Mouse (Mus musculus) neural tube, embryonic 15.5 days (tissue): ENCODE results near the gene Def6. TPM values are rescaled to one million over a fixed set of nuclear protein-coding genes. Genes with fewer than 3 reads are reported as not detected.
A peak's percentile ranks its signal among the peaks of the same experiment; 100 is the strongest.

Experiments
- ATAC-seq: fragments of 200-750 bp; cut with Nextera tagmentation; 2 replicates; pipeline ENCODE4 v1.8.0; 2017; ENCODE audit warnings: mild to moderate bottlenecking, moderate TSS enrichment, moderate library complexity; ENCODE audit not compliant: low FRiP score
- H3K27ac ChIP-seq: fragments of 300-500 bp; sonication (generic); replicated peaks from 2 replicates; pipeline ENCODE4 v1.5.1; 2015; ENCODE audit warnings: mild to moderate bottlenecking, inconsistent platforms
- H3K27me3 ChIP-seq: fragments of 300-500 bp; sonication (generic); replicated peaks from 2 replicates; pipeline ENCODE4 v1.6.1; 2015; ENCODE audit warnings: inconsistent platforms
- H3K36me3 ChIP-seq: fragments of 300-500 bp; sonication (generic); 2 replicates; pipeline ENCODE4 v1.6.1; 2015; ENCODE audit warnings: inconsistent platforms
- H3K4me1 ChIP-seq: fragments of 300-500 bp; sonication (generic); 2 replicates; pipeline ENCODE4 v1.6.1; 2015; ENCODE audit warnings: inconsistent platforms
- H3K4me2 ChIP-seq: fragments of 300-500 bp; sonication (generic); 2 replicates; pipeline ENCODE4 v1.6.1; 2015; ENCODE audit warnings: inconsistent platforms, mild to moderate bottlenecking, moderate library complexity
- H3K4me3 ChIP-seq: fragments of 300-500 bp; sonication (generic); replicated peaks from 2 replicates; pipeline ENCODE4 v1.5.1; 2015; ENCODE audit warnings: mild to moderate bottlenecking, inconsistent platforms
- H3K9ac ChIP-seq: fragments of 300-500 bp; sonication (generic); replicated peaks from 2 replicates; pipeline ENCODE4 v1.6.1; 2015; ENCODE audit warnings: mild to moderate bottlenecking, inconsistent platforms
- H3K9me3 ChIP-seq: fragments of 300-500 bp; sonication (generic); replicated peaks from 2 replicates; pipeline ENCODE4 v1.6.1; 2016; ENCODE audit warnings: inconsistent platforms
- WGBS: fragments of 180-500 bp; shearing (Covaris S2); methylation state at CpG from one replicate; pipeline ENCODE4 v1.1.7; 2015; ENCODE audit warnings: mixed read lengths; 5-methylcytosine and 5-hydroxymethylcytosine counted together
- polyA plus RNA-seq: library from polyadenylated mRNA; unstranded; fragments of >200 nt; fragmentation: Nextera tagmentation; extraction: Ambion mirVana; gene quantifications from 2 replicates; pipeline ENCODE4 v1.2.1, GENCODE M21; 2015

Gene Def6
- polyA plus RNA-seq, 1 experiment from 2014 or later: 8.6 TPM

- WGBS: 80% methylated on average over 7 of the region's 7 CpGs
- Histone ChIP-seq H3K27me3 (no peaks in the 10 kb centered on the region), H3K27ac (0 out of 2 replicates have a peak overlapping the region, but pooled peaks have one; percentile 3)
Observed at GRCm38 (mm10) chr17:28184971-28185638, 22.5 kb upstream of the Def6 start.

DNA sequence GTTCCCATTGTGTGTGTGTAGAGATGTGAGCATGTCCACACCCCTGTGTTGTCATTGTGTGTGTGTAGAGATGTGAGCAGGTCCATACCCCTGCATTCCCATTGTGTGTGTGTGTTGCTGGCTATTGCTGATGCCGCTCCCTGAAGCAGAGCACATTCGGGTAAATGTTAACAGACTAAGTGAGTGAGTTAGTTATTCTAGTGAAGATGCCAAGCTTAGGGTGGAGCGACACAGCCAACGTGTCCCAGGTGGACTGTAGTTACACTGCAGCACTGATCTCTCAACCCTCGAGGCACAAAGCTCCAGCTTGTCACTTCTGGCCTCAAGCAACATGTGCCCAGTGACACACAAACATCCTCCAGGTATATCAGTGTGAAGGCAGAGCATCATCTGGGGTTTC, 19.3 kb upstream of the Def6 start:
- WGBS: 88% methylated on average over 5 of the region's 5 CpGs
- no peak for ATAC-seq

More at GRCm38 (mm10) chr17:28184971-28185638, 22.5 kb upstream of the Def6 start:
- H3K9ac ChIP-seq: no peak overlapping the region
- ATAC-seq: no peak
- peaks cover 6% of the 10 kb centered on the region; the same call in 1 of the 2 replicates for H3K36me3 ChIP-seq
- no peaks in the 10 kb centered on the region for H3K9me3 ChIP-seq
- peaks cover 34% of the 10 kb centered on the region for H3K4me1 ChIP-seq
- no peak overlapping the region for H3K4me2 ChIP-seq
- no peak overlapping the region for H3K4me3 ChIP-seq

GRCm38 (mm10) chr17:28192754-28193153, 14.8 kb upstream of the Def6 start:
- Histone ChIP-seq H3K4me1 (no peaks in the 10 kb centered on the region), H3K4me3 (no peak overlapping the region), H3K27ac (no peak overlapping the region), H3K36me3 (peaks cover 63% of the 10 kb centered on the region), H3K9me3 (no peaks in the 10 kb centered on the region), H3K27me3 (no peaks in the 10 kb centered on the region), H3K4me2 (no peak overlapping the region), H3K9ac (no peak overlapping the region)
- WGBS: 77% methylated on average over 1 of the region's 1 CpGs
- no peak for ATAC-seq

More for the DNA sequence above, 19.3 kb upstream of the Def6 start:
- no peaks in the 10 kb centered on the region for H3K9me3 ChIP-seq
- H3K4me1 ChIP-seq: peaks cover 10% of the 10 kb centered on the region
- no peak overlapping the region for H3K9ac ChIP-seq
- H3K36me3 ChIP-seq: peaks cover 32% of the 10 kb centered on the region
- no peaks in the 10 kb centered on the region for H3K27me3 ChIP-seq
- H3K4me2 ChIP-seq: no peak overlapping the region
- H3K27ac ChIP-seq: no peak overlapping the region
- H3K4me3 ChIP-seq: no peak overlapping the region

- ATAC-seq: no peak
- no peak overlapping the region for H3K27ac ChIP-seq
- no peak overlapping the region for H3K9ac ChIP-seq
- H3K9me3 ChIP-seq: no peaks in the 10 kb centered on the region
- no peaks in the 10 kb centered on the region for H3K4me1 ChIP-seq
- peaks cover 71% of the 10 kb centered on the region for H3K36me3 ChIP-seq
- H3K4me3 ChIP-seq: no peak overlapping the region
- WGBS: 91% methylated on average over 3 of the region's 3 CpGs
- H3K4me2 ChIP-seq: no peak overlapping the region
- no peaks in the 10 kb centered on the region for H3K27me3 ChIP-seq
Observed at GRCm38 (mm10) chr17:28193559-28193958, 14.0 kb upstream of the Def6 start.

DNA sequence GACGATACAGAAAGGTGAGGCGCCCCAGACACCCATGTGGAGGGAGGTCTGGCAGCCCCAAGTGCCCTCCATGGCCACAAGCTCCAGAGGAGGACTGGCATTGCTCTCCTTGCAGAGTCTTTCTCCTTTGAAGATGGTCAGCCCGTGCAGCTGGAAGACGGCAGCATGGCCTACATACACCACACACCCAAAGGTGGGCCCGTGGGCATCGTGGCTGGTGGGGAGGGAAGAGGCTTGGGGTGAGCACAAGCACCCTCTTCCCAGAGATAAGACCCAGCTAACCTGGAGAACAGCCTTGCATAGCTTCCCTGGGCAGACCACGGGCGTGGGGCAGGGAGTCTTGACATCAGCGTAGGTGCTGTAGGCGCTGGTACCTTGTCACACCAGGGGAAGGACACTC, 12.5 kb upstream of the Def6 start:
- ATAC-seq: no peak
- WGBS: 91% methylated on average over 10 of the region's 10 CpGs
- Histone ChIP-seq H3K27ac (no peak overlapping the region), H3K9ac (no peak overlapping the region), H3K27me3 (no peaks in the 10 kb centered on the region), H3K4me2 (no peak overlapping the region), H3K4me3 (no peak overlapping the region), H3K4me1 (no peaks in the 10 kb centered on the region), H3K9me3 (no peaks in the 10 kb centered on the region), H3K36me3 (peaks cover 75% of the 10 kb centered on the region)

DNA sequence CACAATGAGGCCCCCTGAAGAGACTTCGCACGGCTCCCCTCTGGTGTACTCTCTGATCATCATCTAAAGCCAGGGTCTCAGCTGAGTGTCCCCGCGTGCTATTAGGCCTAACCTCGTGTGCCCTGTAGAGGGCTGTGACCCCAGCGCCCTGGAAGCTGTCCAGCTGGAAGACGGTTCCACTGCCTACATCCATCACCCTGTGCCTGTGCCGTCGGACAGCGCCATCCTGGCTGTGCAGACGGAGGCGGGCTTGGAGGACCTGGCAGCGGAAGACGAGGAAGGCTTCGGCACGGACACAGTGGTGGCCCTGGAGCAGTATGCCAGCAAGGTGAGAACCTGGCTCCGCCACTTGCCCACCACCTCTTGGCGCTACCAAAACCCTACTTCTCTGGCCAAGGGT, 9.9 kb upstream of the Def6 start:
- WGBS: 74% methylated on average over 18 of the region's 18 CpGs
- no peaks in the 10 kb centered on the region for H3K4me1 ChIP-seq
- no peak overlapping the region for H3K27ac ChIP-seq
- no peak overlapping the region for H3K4me2 ChIP-seq
- no peaks in the 10 kb centered on the region for H3K27me3 ChIP-seq
- no peaks in the 10 kb centered on the region for H3K9me3 ChIP-seq
- peaks cover 81% of the 10 kb centered on the region for H3K36me3 ChIP-seq
- H3K4me3 ChIP-seq: no peak overlapping the region
- H3K9ac ChIP-seq: no peak overlapping the region
- ATAC-seq: no peak

DNA sequence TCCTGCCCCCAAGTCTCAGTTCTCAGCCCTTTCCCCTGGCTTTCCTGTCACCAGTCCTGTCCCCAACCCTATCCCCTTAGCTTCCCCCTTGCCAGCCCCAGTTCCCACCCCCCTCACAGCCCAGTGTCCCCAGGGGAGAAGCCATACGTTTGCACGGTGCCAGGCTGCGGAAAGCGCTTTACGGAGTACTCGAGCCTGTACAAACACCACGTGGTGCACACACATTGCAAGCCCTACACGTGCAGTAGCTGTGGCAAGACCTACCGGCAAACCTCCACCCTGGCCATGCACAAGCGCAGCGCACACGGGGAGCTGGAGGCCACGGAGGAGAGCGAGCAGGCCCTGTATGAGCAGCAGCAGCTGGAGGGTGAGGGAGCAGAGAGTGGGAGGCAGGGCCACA, 5.6 kb upstream of the Def6 start:
- H3K36me3 ChIP-seq: peaks cover 63% of the 10 kb centered on the region
- no peak overlapping the region for H3K27ac ChIP-seq
- no peaks in the 10 kb centered on the region; the same call in 1 of the 2 replicates for H3K4me1 ChIP-seq
- H3K4me2 ChIP-seq: no peak overlapping the region
- no peak for ATAC-seq
- 72% methylated on average over 14 of the region's 14 CpGs for WGBS
- H3K4me3 ChIP-seq: no peak overlapping the region
- H3K9ac ChIP-seq: no peak overlapping the region
- no peaks in the 10 kb centered on the region for H3K27me3 ChIP-seq
- H3K9me3 ChIP-seq: no peaks in the 10 kb centered on the region

DNA sequence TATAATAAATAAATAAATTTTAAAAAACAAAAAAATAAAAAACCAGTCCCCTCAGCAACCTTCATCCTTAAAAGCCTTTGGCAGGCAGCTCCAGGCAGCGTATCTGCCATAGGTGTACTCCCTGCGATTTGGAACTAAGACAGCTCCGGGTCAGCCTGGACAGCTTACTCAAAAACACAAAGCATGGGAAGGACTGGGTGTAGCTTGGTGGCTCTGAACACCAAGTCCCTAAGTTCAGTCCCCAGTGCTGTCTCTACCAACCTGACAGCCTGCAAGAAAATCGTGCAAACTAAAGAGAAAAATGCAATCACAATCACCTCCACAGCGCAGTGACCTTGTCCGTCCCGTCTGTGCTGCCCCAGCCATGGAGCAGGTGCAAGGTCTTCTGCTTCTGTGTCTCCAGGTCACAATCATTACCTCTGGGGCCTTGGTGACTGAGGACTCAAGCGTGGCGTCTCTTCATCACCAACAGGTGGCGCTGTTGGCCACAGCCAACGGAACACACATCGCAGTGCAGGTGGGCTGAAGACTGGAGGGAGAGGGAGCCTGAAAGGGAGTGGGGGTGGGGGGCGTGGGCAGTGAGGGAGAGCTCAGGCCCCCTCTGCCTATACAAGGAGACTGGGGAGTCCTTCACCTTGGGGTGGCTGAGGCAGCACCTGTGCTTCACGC, 3.4 kb upstream of the Def6 start:
- no peak for ATAC-seq
- no peak overlapping the region for H3K27ac ChIP-seq
- H3K36me3 ChIP-seq: peaks cover 44% of the 10 kb centered on the region
- H3K4me3 ChIP-seq: no peak overlapping the region
- 38% methylated on average over 14 of the region's 14 CpGs for WGBS
- no peak overlapping the region for H3K4me2 ChIP-seq
- H3K9ac ChIP-seq: no peak overlapping the region
- H3K9me3 ChIP-seq: no peaks in the 10 kb centered on the region
- H3K4me1 ChIP-seq: peaks cover 9% of the 10 kb centered on the region
- H3K27me3 ChIP-seq: no peaks in the 10 kb centered on the region

- H3K4me3 ChIP-seq: no peak overlapping the region
- H3K36me3 ChIP-seq: peaks cover 35% of the 10 kb centered on the region
- WGBS: 91% methylated on average over 8 of the region's 8 CpGs
- H3K4me1 ChIP-seq: peaks cover 9% of the 10 kb centered on the region
- no peaks in the 10 kb centered on the region for H3K27me3 ChIP-seq
- H3K27ac ChIP-seq: no peak overlapping the region
- no peak overlapping the region for H3K9ac ChIP-seq
- H3K4me2 ChIP-seq: no peak overlapping the region
- H3K9me3 ChIP-seq: no peaks in the 10 kb centered on the region
- no peak for ATAC-seq
Observed at GRCm38 (mm10) chr17:28205443-28205842, 2.1 kb upstream of the Def6 start.

DNA sequence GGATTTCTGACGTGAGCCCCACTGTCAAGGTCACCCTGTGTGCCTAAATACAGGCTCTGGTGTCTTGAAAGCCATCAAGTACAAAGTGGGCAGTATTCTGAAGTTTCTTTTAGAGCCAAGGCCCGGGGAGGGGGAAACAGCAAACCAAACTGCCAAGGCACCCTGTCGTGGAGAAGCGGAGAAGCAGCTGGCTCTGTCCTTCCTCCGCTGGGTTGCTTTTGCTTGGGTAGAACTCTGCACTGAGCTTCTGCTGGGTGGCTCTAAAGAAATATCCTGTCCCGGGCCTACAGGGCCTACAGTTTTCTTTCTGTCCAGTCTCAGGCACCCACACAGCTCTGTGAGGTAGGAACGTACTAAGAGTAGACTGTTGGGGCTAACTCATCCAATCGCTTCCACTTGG, 486 bp upstream of the Def6 start:
- Histone ChIP-seq H3K4me2 (no peak overlapping the region), H3K27ac (peak overlapping the region; percentile 64), H3K4me3 (no peak overlapping the region), H3K36me3 (peaks cover 18% of the 10 kb centered on the region), H3K4me1 (peaks cover 9% of the 10 kb centered on the region), H3K27me3 (no peaks in the 10 kb centered on the region), H3K9ac (no peak overlapping the region; the same call in 1 of the 2 replicates), H3K9me3 (no peaks in the 10 kb centered on the region)
- ATAC-seq: no peak
- WGBS: 79% methylated on average over 8 of the region's 8 CpGs

DNA sequence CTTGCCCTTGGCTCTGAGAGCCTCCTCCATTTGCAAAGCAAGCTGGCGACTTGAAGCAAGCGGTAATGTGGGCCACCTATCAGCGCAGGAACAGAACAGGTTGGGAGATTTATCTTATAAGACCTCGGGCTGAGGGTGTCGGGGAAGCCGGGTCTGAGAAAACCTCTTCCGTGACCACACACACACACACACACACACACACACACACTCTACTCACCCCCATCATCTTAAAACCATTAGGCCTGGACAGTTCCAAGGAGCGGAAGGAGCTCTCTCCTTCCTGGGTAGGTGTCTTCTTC, 685 bp downstream of the Def6 start:
- Histone ChIP-seq H3K9ac (0 out of 2 replicates have a peak overlapping the region, but pooled peaks have one; percentile 33), H3K9me3 (no peaks in the 10 kb centered on the region), H3K36me3 (peaks cover 7% of the 10 kb centered on the region; the same call in 1 of the 2 replicates), H3K4me3 (peak overlapping the region; percentile 19), H3K27me3 (no peaks in the 10 kb centered on the region), H3K4me1 (peaks cover 9% of the 10 kb centered on the region), H3K27ac (no peak overlapping the region; the same call in 1 of the 2 replicates), H3K4me2 (peak overlapping the region; percentile 50; the same call in 1 of the 2 replicates)
- WGBS: 88% methylated on average over 8 of the region's 8 CpGs
- no peak for ATAC-seq

GRCm38 (mm10) chr17:28209457-28210110, 2.0 kb downstream of the Def6 start:
- Histone ChIP-seq H3K27ac (no peak overlapping the region), H3K9ac (no peak overlapping the region), H3K4me1 (peaks cover 9% of the 10 kb centered on the region), H3K4me2 (no peak overlapping the region), H3K27me3 (no peaks in the 10 kb centered on the region), H3K36me3 (peaks cover 7% of the 10 kb centered on the region; the same call in 1 of the 2 replicates), H3K9me3 (no peaks in the 10 kb centered on the region), H3K4me3 (no peak overlapping the region)
- ATAC-seq: no peak
- WGBS: 73% methylated on average over 4 of the region's 4 CpGs
